Mouse (Mus musculus): ENCODE results near the gene Ltbp1. TPM values are rescaled to one million over a fixed set of nuclear protein-coding genes. Genes with fewer than 3 reads are reported as not detected.

Ltbp1 gene
- polyA plus RNA-seq, 1 experiment from 2014 or later, result 28.3 TPM

DNA sequence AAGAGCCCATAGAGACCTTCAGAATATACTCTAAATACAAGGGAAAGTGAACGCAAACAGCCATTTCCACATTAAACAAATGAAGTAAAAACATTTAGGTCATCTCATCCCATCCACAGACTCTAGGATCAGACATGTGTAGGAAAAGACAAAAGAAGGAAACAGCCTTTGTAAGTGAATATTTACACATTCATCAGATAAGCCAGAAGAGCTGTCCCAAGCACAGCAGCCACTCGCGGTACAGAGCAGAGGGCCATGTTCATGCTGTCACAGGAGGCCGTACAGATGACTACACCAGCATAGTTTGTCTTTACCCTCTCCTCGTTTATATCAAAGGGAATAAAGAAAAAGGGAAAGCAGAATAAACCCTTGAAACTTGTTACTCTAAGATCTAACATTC lies 350.1 kb downstream of the Ltbp1 start:
- H3K9ac ChIP-seq, result no peak overlapping the region
- H3K27me3 ChIP-seq, result no peaks in the 10 kb centered on the region
- no peak overlapping the region for H3K4me2 ChIP-seq
- no peak overlapping the region for H3K27ac ChIP-seq
- no peaks in the 10 kb centered on the region for H3K36me3 ChIP-seq
- no peaks in the 10 kb centered on the region for H3K9me3 ChIP-seq
- H3K4me1 ChIP-seq, result 0 out of 2 replicates have a peak, but pooled peaks cover 3% of the 10 kb centered on the region
- WGBS, result 34% methylated on average over 5 of the region's 5 CpGs
- H3K4me3 ChIP-seq, result no peak overlapping the region
- no peak for ATAC-seq (ENCODE audit: borderline replicate concordance, extremely low read depth, low FRiP score, low TSS enrichment)

DNA sequence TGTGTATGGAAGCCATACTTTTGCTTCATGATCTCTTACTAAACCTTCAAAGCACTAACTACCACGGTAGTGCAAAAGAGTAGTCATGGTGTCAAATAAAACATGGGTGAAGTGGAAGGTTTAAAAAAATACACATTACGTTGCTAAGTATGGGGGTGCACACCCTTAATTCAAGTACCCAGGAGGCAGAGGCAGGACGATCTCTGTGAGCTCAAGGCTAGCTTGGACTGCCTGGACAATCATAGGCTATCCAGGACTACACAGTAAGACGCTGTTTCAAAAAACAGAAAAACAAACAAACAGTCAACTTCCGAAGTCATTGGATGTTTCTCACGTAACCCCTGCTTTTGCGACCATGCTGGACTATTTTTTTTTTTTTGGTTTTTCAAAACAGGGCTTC lies 354.7 kb downstream of the Ltbp1 start:
- H3K9ac ChIP-seq, result no peak overlapping the region
- H3K9me3 ChIP-seq, result no peaks in the 10 kb centered on the region
- no peak overlapping the region for H3K27ac ChIP-seq
- no peak overlapping the region for H3K4me3 ChIP-seq
- H3K36me3 ChIP-seq, result 0 out of 2 replicates have a peak, but pooled peaks cover under 1% of the 10 kb centered on the region
- H3K4me1 ChIP-seq, result no peaks in the 10 kb centered on the region
- no peak overlapping the region for H3K4me2 ChIP-seq
- 94% methylated on average over 7 of the region's 7 CpGs for WGBS
- H3K27me3 ChIP-seq, result no peaks in the 10 kb centered on the region
- ATAC-seq (ENCODE audit: borderline replicate concordance, extremely low read depth, low FRiP score, low TSS enrichment), result no peak

DNA sequence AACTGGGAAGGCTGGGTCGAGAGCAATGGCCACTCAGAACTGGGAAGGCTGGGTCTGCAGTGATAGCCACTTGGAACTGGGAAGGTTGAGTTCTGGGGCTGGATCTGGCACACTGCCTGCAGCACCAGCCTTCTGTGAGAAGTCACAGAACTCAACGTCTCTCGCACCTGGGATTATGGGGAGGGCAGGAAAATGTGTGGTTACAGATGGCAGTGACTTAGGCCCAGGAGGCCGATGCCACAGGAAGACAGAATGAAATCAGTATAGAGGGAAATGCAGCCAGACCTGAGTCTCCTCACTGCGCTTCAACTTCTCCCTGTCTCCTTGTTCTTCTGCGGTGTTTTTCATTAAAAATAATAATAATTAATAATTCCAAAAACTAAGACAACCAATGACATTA lies 361.0 kb downstream of the Ltbp1 start:
- no peak overlapping the region for H3K9ac ChIP-seq
- H3K27ac ChIP-seq, result no peak overlapping the region
- 0 out of 2 replicates have a peak, but pooled peaks cover 4% of the 10 kb centered on the region for H3K36me3 ChIP-seq
- H3K4me2 ChIP-seq, result no peak overlapping the region
- no peaks in the 10 kb centered on the region for H3K9me3 ChIP-seq
- H3K4me1 ChIP-seq, result peaks cover 15% of the 10 kb centered on the region; the same call in 1 of the 2 replicates
- ATAC-seq (ENCODE audit: borderline replicate concordance, extremely low read depth, low FRiP score, low TSS enrichment), result no peak
- H3K27me3 ChIP-seq, result no peaks in the 10 kb centered on the region
- no peak overlapping the region for H3K4me3 ChIP-seq
- WGBS, result 86% methylated on average over 6 of the region's 6 CpGs

DNA sequence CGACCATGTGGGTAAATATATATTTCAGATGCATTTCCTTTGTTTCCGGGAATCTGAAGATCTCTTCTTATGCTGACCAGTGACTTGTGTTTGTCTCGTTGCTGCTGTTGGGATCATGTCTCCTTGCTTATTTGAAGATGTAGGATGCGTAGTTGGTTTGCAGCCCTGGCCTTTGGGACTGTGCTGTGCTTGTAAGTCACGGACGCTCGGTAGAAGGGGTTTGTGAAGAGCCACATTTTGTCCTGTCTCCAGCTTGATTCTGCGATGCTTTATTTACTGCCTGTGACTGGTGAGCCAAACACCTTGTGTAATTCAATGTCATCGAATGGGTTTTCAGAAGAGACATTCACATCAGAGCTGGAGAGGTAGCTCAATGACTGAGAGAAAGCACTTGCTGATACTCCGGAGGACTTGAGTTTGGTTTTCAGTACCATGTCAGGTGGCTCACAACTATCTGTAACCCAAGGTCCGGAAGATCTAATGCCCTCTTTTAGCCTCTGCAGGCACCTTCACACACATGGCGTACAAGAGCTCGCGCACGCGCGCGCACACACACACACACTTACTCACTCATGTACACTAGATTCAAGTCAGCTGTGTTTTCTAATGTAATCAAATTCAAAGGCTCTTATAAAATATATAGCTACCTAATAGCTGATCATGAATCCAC lies 362.3 kb downstream of the Ltbp1 start:
- Histone ChIP-seq H3K27me3 (no peaks in the 10 kb centered on the region), H3K4me3 (no peak overlapping the region), H3K9ac (no peak overlapping the region), H3K36me3 (0 out of 2 replicates have a peak, but pooled peaks cover 4% of the 10 kb centered on the region), H3K4me2 (no peak overlapping the region), H3K9me3 (no peaks in the 10 kb centered on the region), H3K27ac (no peak overlapping the region), H3K4me1 (peaks cover 15% of the 10 kb centered on the region; the same call in 1 of the 2 replicates)
- WGBS, result 96% methylated on average over 18 of the region's 18 CpGs
- no peak for ATAC-seq (ENCODE audit: borderline replicate concordance, extremely low read depth, low FRiP score, low TSS enrichment)

DNA sequence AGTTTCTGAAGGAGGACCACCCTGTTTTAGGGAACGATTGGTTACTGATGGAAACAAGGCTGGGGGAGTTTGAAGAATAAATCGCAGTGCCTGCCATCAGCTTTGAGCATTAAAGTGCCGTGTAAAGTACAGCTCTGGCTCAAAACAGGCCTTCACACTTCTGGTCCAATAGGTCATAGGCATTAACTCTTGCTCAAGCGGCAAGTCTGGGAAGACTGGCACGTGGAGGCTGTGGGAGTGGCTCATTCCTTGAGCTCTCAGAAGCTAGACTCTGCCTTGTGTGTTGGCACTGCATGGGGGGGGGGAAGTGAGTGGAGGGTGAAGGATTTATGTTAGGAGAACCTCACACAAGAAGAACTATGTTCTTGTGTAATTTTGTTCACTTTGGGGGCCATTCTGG lies 363.2 kb downstream of the Ltbp1 start:
- H3K9ac ChIP-seq, result no peak overlapping the region
- H3K27me3 ChIP-seq, result no peaks in the 10 kb centered on the region
- H3K4me1 ChIP-seq, result peaks cover 15% of the 10 kb centered on the region; the same call in 1 of the 2 replicates
- peak; percentile 86; the same call in 1 of the 2 replicates for ATAC-seq (ENCODE audit: borderline replicate concordance, extremely low read depth, low FRiP score, low TSS enrichment)
- H3K9me3 ChIP-seq, result no peaks in the 10 kb centered on the region
- H3K36me3 ChIP-seq, result 0 out of 2 replicates have a peak, but pooled peaks cover 4% of the 10 kb centered on the region
- peak overlapping the region; percentile 16; the same call in 1 of the 2 replicates for H3K27ac ChIP-seq
- 41% methylated on average over 5 of the region's 5 CpGs for WGBS
- no peak overlapping the region for H3K4me2 ChIP-seq
- H3K4me3 ChIP-seq, result no peak overlapping the region

DNA sequence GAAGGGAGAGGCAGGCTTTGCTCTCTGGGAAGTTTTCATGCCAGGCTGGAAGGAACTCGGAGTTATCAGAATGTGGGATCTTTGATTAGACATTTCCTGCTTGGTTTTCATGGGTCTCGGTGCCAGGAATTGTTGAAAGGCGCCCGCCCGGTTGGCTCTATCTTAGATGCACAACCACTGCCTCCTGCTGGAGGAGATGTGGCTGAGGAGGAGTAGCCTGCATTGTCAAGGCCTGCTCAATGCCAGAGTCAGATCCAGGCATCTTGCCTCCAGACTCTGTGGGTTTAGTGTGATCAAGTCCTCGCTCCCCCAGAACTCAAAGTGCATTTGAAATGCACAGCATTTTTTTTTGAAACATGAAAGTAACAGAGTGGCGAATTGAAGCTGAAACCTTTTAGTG lies 364.0 kb downstream of the Ltbp1 start:
- Histone ChIP-seq H3K4me1 (peaks cover 15% of the 10 kb centered on the region; the same call in 1 of the 2 replicates), H3K36me3 (0 out of 2 replicates have a peak, but pooled peaks cover 4% of the 10 kb centered on the region), H3K4me2 (no peak overlapping the region), H3K27me3 (no peaks in the 10 kb centered on the region), H3K4me3 (no peak overlapping the region), H3K9ac (no peak overlapping the region), H3K9me3 (no peaks in the 10 kb centered on the region), H3K27ac (no peak overlapping the region)
- WGBS, result 56% methylated on average over 7 of the region's 7 CpGs
- ATAC-seq (ENCODE audit: borderline replicate concordance, extremely low read depth, low FRiP score, low TSS enrichment), result no peak

DNA sequence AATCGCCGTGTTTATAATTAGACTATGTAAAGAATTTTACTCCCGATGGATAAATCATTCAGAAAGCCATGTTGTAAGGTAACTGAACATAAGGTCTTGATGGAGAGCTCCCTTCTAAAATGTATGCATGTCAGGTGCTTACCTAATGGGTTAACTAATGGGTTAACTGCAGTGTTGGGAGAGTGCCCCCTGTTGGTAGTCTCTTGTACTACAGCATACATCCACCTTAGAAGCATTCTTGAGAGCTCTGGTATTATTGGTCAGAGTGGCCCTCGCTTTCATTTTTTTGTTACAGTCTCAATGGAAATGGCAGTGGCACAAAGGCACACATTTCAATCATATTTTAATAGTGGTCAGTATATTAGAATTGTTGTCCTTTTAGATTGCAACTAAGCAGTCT lies 364.8 kb downstream of the Ltbp1 start:
- ATAC-seq (ENCODE audit: borderline replicate concordance, extremely low read depth, low FRiP score, low TSS enrichment), result no peak
- 89% methylated on average over 4 of the region's 4 CpGs for WGBS
- Histone ChIP-seq H3K9me3 (no peaks in the 10 kb centered on the region), H3K4me3 (no peak overlapping the region), H3K4me1 (peaks cover 15% of the 10 kb centered on the region; the same call in 1 of the 2 replicates), H3K4me2 (no peak overlapping the region), H3K27ac (no peak overlapping the region), H3K36me3 (0 out of 2 replicates have a peak, but pooled peaks cover 4% of the 10 kb centered on the region), H3K9ac (no peak overlapping the region), H3K27me3 (no peaks in the 10 kb centered on the region)

DNA sequence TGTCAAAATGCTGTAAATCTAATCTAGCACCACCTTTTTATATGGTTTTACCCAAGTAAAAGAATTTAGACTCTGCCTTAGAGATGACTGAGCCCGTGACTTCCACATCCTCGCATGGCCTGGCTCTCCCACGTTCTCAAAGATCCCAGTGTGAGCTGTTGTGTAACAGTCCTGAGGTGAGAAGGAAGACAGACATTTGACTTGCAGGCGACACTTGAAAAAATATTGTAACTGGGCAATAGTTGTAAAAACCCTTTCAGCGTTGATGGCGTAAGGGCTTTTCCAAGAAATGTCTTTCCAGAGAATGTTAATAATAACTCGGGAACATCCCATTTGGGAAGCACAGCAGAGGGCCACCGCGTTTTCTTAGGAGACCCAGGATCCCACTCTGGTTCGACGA lies 366.3 kb downstream of the Ltbp1 start:
- no peaks in the 10 kb centered on the region for H3K27me3 ChIP-seq
- no peaks in the 10 kb centered on the region for H3K9me3 ChIP-seq
- H3K4me3 ChIP-seq, result no peak overlapping the region
- H3K36me3 ChIP-seq, result no peaks in the 10 kb centered on the region
- H3K4me1 ChIP-seq, result peaks cover 15% of the 10 kb centered on the region; the same call in 1 of the 2 replicates
- no peak overlapping the region for H3K27ac ChIP-seq
- ATAC-seq (ENCODE audit: borderline replicate concordance, extremely low read depth, low FRiP score, low TSS enrichment), result no peak
- no peak overlapping the region for H3K4me2 ChIP-seq
- H3K9ac ChIP-seq, result no peak overlapping the region
- 82% methylated on average over 11 of the region's 11 CpGs for WGBS

DNA sequence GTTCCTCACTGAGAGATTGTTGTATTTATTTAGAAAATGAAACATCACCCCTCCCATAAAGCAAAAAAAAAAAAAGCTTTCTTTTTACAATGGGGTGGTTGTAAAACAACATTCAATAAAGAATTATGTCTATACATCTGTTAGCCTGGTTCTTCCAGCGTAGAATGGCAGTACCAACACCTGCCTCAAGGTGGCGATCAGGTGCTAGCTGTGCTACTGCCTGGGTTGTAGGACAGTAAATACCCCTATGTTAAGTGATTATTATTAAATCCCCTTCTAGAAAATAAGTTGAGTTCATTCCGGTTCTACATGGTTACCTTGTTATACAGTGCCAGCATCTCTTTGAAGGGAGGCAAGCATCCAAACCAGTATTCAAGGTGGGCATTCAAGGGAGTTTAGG lies 367.0 kb downstream of the Ltbp1 start:
- H3K9ac ChIP-seq, result no peak overlapping the region
- peaks cover 15% of the 10 kb centered on the region; the same call in 1 of the 2 replicates for H3K4me1 ChIP-seq
- H3K27me3 ChIP-seq, result no peaks in the 10 kb centered on the region
- ATAC-seq (ENCODE audit: borderline replicate concordance, extremely low read depth, low FRiP score, low TSS enrichment), result no peak
- no peak overlapping the region for H3K4me3 ChIP-seq
- no peak overlapping the region for H3K4me2 ChIP-seq
- no peaks in the 10 kb centered on the region for H3K36me3 ChIP-seq
- 55% methylated on average over 3 of the region's 3 CpGs for WGBS
- H3K27ac ChIP-seq, result no peak overlapping the region
- H3K9me3 ChIP-seq, result no peaks in the 10 kb centered on the region

DNA sequence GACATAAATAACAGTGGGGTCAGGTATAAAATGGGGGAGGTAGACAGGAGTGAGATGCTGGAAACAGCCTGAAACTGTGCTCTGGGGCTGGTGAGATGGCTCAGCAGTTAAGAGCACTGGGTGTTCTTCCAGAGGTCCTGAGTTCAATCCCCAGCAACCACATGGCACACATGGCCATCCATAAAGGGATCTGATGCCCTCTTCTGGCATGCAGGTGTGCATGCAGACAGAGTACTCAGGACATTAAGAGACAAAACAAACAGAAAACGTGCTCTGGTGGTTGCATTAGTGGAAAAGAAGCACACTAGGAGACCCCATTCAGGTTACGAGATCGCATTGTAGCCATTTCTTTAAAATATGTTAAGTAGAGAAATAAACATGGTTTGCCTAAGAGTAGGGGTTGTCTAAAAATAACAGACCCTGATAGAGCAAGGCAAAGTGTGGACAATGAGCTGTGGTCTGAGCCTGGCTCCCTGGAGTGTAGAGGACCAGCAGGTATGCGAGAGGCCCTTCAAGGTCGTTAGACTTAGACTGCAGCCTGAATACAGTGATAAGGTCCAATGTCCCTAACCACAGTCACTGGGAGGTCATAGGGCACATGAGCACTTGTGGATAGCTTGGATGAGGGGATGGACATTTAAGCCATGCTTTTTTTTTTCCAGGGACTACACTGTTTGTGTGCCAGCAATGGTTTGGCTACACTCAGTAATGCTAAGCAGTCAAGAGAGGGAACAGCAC lies 369.1 kb downstream of the Ltbp1 start:
- no peak overlapping the region for H3K4me2 ChIP-seq
- no peaks in the 10 kb centered on the region for H3K27me3 ChIP-seq
- no peaks in the 10 kb centered on the region for H3K9me3 ChIP-seq
- no peak overlapping the region for H3K27ac ChIP-seq
- H3K9ac ChIP-seq, result no peak overlapping the region
- WGBS, result 65% methylated on average over 5 of the region's 5 CpGs
- peaks cover under 1% of the 10 kb centered on the region; the same call in 1 of the 2 replicates for H3K4me1 ChIP-seq
- no peaks in the 10 kb centered on the region for H3K36me3 ChIP-seq
- no peak for ATAC-seq (ENCODE audit: borderline replicate concordance, extremely low read depth, low FRiP score, low TSS enrichment)
- H3K4me3 ChIP-seq, result no peak overlapping the region

DNA sequence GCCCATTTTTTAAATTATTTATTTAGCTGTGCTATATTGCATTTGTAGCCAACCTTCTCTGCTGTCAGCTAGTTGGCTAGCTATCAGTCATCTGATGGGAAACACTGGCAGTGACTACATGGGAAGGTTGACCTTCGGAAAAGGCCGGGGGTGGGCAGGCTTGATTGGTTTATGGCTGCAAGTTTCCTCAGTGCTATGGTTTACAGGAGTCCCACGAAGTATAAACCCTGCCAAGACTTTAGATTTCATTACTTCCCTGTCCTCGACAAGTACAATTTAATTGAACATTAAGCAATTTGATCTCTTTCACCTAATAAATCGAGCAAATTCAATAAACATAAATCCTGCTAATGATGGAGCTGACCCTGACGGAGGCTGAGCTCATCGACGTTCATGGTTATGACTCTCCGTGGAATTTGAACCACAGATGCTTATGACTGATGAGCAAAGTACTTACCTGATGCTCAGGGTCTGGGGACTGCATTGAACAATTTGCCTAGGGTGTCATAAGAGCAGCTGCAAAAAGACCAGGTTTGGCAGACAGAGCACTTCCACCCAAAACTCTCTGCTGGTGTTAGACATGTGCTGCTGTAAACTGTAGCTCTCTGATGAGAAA lies 373.0 kb downstream of the Ltbp1 start:
- H3K4me3 ChIP-seq, result no peak overlapping the region
- H3K4me2 ChIP-seq, result no peak overlapping the region
- H3K9me3 ChIP-seq, result no peaks in the 10 kb centered on the region
- no peaks in the 10 kb centered on the region for H3K4me1 ChIP-seq
- ATAC-seq (ENCODE audit: borderline replicate concordance, extremely low read depth, low FRiP score, low TSS enrichment), result peak; percentile 75; the same call in 1 of the 2 replicates
- no peak overlapping the region for H3K9ac ChIP-seq
- 41% methylated on average over 9 of the region's 9 CpGs for WGBS
- no peaks in the 10 kb centered on the region for H3K36me3 ChIP-seq
- H3K27me3 ChIP-seq, result no peaks in the 10 kb centered on the region
- H3K27ac ChIP-seq, result no peak overlapping the region

DNA sequence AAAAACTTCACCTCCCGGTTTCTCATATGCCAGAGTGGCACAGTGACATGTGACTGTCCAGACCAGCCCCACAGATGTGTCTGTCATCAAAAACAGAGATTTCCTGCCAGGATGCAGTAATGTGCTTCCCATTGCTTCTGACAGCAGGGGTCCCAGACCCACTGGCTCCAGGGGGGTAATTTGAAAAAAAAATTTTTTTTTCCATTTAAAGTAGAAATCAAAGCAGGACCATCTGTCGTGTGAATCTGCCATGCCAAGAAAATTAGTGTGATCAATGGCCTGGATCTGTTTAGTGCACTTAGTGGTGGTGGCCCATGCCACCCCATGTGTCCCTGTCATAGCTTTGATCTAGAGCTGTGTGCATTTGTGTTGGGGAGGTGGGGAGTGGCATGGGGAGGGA lies 374.8 kb downstream of the Ltbp1 start:
- H3K9me3 ChIP-seq, result no peaks in the 10 kb centered on the region
- H3K4me2 ChIP-seq, result no peak overlapping the region
- H3K4me1 ChIP-seq, result no peaks in the 10 kb centered on the region
- H3K9ac ChIP-seq, result no peak overlapping the region
- 30% methylated on average over 2 of the region's 2 CpGs for WGBS
- no peaks in the 10 kb centered on the region for H3K36me3 ChIP-seq
- no peaks in the 10 kb centered on the region for H3K27me3 ChIP-seq
- no peak overlapping the region for H3K27ac ChIP-seq
- ATAC-seq (ENCODE audit: borderline replicate concordance, extremely low read depth, low FRiP score, low TSS enrichment), result no peak
- no peak overlapping the region for H3K4me3 ChIP-seq

All from lung, embryonic 15.5 days (tissue).